Mouse (Mus musculus) brain, embryonic 14.5 days (tissue): Measurements from ENCODE around the gene Cbx3. TPM values are rescaled to one million over a fixed set of nuclear protein-coding genes. Genes with fewer than 3 reads are reported as not detected.
"Not testable (repeated sequence)": the region's sequence is repeated elsewhere in the genome, so short reads cannot be mapped to it uniquely, and the experiment has no call there.

Experiments
- DNase-seq: peaks from one replicate; pipeline ENCODE4 v3.0.0-alpha.2; 2011; ENCODE audit warnings: low read depth
- CTCF ChIP-seq: fragments of 200-500 bp; IDR thresholded peaks from 2 replicates; pipeline ENCODE4 v1.5.1; 2012; ENCODE audit warnings: inconsistent platforms, mild to moderate bottlenecking, moderate library complexity, borderline replicate concordance; ENCODE audit not compliant: insufficient read depth, insufficient read length; ENCODE audit errors: extremely low read depth
- POLR2A ChIP-seq: fragments of 200-500 bp; IDR thresholded peaks from 2 replicates; pipeline ENCODE4 v1.6.1; 2012; ENCODE audit warnings: mild to moderate bottlenecking, inconsistent platforms, borderline replicate concordance; ENCODE audit not compliant: poor library complexity, insufficient read depth, insufficient read length, severe bottlenecking; ENCODE audit errors: extremely low read depth
- polyA plus RNA-seq: library from polyadenylated mRNA; depleted of rRNA; stranded (reverse); fragments of >200 nt; gene quantifications from 2 replicates; pipeline ENCODE4 v1.2.3, GENCODE M21; 2012

Cbx3 gene
- polyA plus RNA-seq, 1 experiment = 155 TPM

- no peak for DNase-seq
- TF ChIP-seq CTCF (no peak), POLR2A (no peak)
Observed at GRCm38 (mm10) chr6:51479136-51479731, 9.1 kb downstream of the Cbx3 start.

GRCm38 (mm10) chr6:51481548-51481947, 11.4 kb downstream of the Cbx3 start:
- no peak for TF ChIP-seq POLR2A
- TF ChIP-seq CTCF = no peak
- no peak for DNase-seq

GRCm38 (mm10) chr6:51483861-51484260, 13.7 kb downstream of the Cbx3 start:
- TF ChIP-seq POLR2A (no peak), CTCF (no peak)
- DNase-seq = no peak

- not testable (repeated sequence) for DNase-seq
Observed at GRCm38 (mm10) chr6:51484556-51484955, 14.4 kb downstream of the Cbx3 start.

- TF ChIP-seq POLR2A = no peak
- DNase-seq = no peak
Observed at GRCm38 (mm10) chr6:51485646-51486045, 15.5 kb downstream of the Cbx3 start.

- TF ChIP-seq POLR2A (no peak), CTCF (no peak)
- no peak for DNase-seq
Observed at GRCm38 (mm10) chr6:51486076-51486710, 16.0 kb downstream of the Cbx3 start.

GRCm38 (mm10) chr6:51486731-51487130, 16.6 kb downstream of the Cbx3 start:
- DNase-seq = no peak
- TF ChIP-seq CTCF (no peak), POLR2A (no peak)

- no peak for DNase-seq
- TF ChIP-seq CTCF (no peak), POLR2A (no peak)
Observed at GRCm38 (mm10) chr6:51489787-51490186, 19.6 kb downstream of the Cbx3 start.

- DNase-seq = no peak
- TF ChIP-seq POLR2A (no peak), CTCF (no peak)
Observed at GRCm38 (mm10) chr6:51497321-51498111, 27.4 kb downstream of the Cbx3 start.

- no peak for DNase-seq
Observed at GRCm38 (mm10) chr6:51505671-51506070, 35.5 kb downstream of the Cbx3 start.

GRCm38 (mm10) chr6:51507556-51507955, 37.4 kb downstream of the Cbx3 start:
- TF ChIP-seq POLR2A (no peak), CTCF (no peak)
- no peak for DNase-seq

More at GRCm38 (mm10) chr6:51505671-51506070, 35.5 kb downstream of the Cbx3 start:
- TF ChIP-seq POLR2A = no peak
- TF ChIP-seq CTCF = no peak
